Mouse (Mus musculus) E14TG2a.4 (cell line): ENCODE data around the gene Gm3854.

Source experiments
- CTCF ChIP-seq: conservative IDR thresholded peaks from 2 replicates; pipeline ENCODE4 v1.5.1; 2014; ENCODE audit warnings: low read length
- NANOG ChIP-seq: IDR thresholded peaks from 2 replicates; pipeline ENCODE4 v1.6.1; 2014; ENCODE audit warnings: borderline replicate concordance, low read length, mixed read lengths
- POU5F1 ChIP-seq: IDR thresholded peaks from 2 replicates; pipeline ENCODE4 v1.6.1; 2014; ENCODE audit warnings: low read length, borderline replicate concordance

DNA sequence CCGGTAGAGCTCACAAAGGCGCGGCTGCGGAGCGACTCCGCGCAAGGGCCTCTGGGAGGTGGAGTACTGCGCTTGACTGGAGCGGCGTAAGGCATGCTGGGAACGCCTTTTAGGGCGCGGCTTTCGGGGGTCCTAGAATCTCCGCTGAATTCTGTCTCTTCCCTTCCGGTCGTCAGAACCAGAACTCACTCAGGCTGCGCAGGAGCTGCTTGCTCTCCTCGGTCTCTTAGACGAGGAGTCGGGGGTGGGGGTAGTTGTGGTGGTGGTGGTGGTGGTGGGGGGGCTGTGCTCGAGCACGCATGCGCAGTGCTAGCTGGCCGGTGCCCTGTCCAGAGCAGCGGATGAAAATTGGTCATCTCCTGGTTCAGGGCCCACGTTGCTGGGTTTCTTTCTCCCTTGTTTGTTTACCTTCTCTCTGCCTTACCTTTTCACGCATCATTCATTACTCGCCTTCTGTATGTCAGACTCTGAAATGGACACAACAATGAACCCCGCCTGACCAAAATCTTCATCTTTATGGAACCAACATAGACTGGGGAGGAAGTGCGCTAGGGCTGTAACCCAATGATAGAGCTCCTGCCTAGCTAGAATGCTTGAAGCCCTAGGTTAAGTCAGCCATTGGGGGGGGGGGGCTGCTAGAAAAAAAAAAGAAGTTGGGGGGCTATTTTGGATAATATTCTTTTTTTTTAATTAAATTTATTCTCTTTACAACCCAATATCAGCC lies 12.2 kb upstream of the Gm3854 start, which contains the start of gene Zfp583:
- no peak for TF ChIP-seq CTCF
- TF ChIP-seq NANOG = no peak
- no peak for TF ChIP-seq POU5F1
